Mouse (Mus musculus) liver, embryonic 14.5 days (tissue): ENCODE measurements at regions not wholly inside any gene's neighbourhood (a gene's known extent, or its start where the extent isn't known, plus 50 kb on each side); places are given as distances from the start of the nearest gene placed in this dataset.

Experiments used
- ATAC-seq: fragments of 200-750 bp; cut with Nextera tagmentation; 2 replicates; pipeline ENCODE4 v1.8.0; 2017; ENCODE audit warnings: moderate number of reproducible peaks, mild to moderate bottlenecking, moderate library complexity; ENCODE audit not compliant: insufficient read depth
- DNase-seq, 3 experiments: peaks; one replicate each; pipeline ENCODE4 v3.0.0-alpha.2; 2012 to 2013; ENCODE audit warnings: low read depth in 3 of 3, low spot score in 3 of 3
- H3K27ac ChIP-seq: fragments of 300-500 bp; sonication (generic); 2 replicates; pipeline ENCODE4 v1.5.1; 2014; ENCODE audit warnings: moderate library complexity, mild to moderate bottlenecking, control low read depth, inconsistent platforms
- H3K27me3 ChIP-seq: fragments of 300-500 bp; sonication (generic); 2 replicates; pipeline ENCODE4 v1.6.1; 2014; ENCODE audit warnings: mild to moderate bottlenecking, low read length, moderate library complexity; ENCODE audit not compliant: control insufficient read depth, insufficient read depth
- H3K36me3 ChIP-seq: fragments of 300-500 bp; sonication (generic); replicated peaks from 2 replicates; pipeline ENCODE4 v1.6.1; 2014; ENCODE audit warnings: low read depth; ENCODE audit not compliant: control insufficient read depth, insufficient read depth
- H3K4me1 ChIP-seq, 2 experiments: fragments of 200-500 bp in 1 of 2; fragments of 300-500 bp in 1 of 2; sonication (generic) in 1 of 2; replicated peaks; 2 replicates each; pipeline ENCODE4 v1.6.1; 2012 to 2014; ENCODE audit warnings: antibody characterized with exemption in 1 of 2, inconsistent platforms in 1 of 2, low read length in 1 of 2; ENCODE audit not compliant: control insufficient read depth in 2 of 2, insufficient read depth in 2 of 2
- H3K4me2 ChIP-seq: fragments of 300-500 bp; sonication (generic); 2 replicates; pipeline ENCODE4 v1.6.1; 2014; ENCODE audit warnings: low read depth, mild to moderate bottlenecking, control low read depth, moderate library complexity
- H3K4me3 ChIP-seq, 2 experiments: fragments of 200-500 bp in 1 of 2; fragments of 300-500 bp in 1 of 2; sonication (generic) in 1 of 2; 2 replicates each; pipeline ENCODE4 v1.5.1; 2012 to 2014; ENCODE audit warnings: low read depth in 2 of 2, low read length in 2 of 2, mild to moderate bottlenecking in 2 of 2, control low read depth in 1 of 2, inconsistent platforms in 1 of 2, moderate library complexity in 1 of 2; ENCODE audit not compliant: insufficient read depth in 1 of 2
- H3K9ac ChIP-seq: fragments of 300-500 bp; sonication (generic); replicated peaks from 2 replicates; pipeline ENCODE4 v1.6.1; 2014; ENCODE audit warnings: mild to moderate bottlenecking, control low read depth, moderate library complexity
- H3K9me3 ChIP-seq: fragments of 300-500 bp; sonication (generic); 2 replicates; pipeline ENCODE4 v1.6.1; 2016; ENCODE audit warnings: low read length, mixed read lengths; ENCODE audit not compliant: control insufficient read depth
- CTCF ChIP-seq: IDR thresholded peaks from 2 replicates; pipeline ENCODE4 v1.5.1; 2016; ENCODE audit warnings: antibody characterized with exemption, low read depth, control low read depth
- EP300 ChIP-seq: IDR thresholded peaks from 2 replicates; pipeline ENCODE4 v1.6.1; 2016; ENCODE audit warnings: antibody characterized with exemption, low read depth
- WGBS: fragments of 180-500 bp; shearing (Covaris S2); extraction: QIAGEN DNeasy Blood & Tissue Kit; methylation state at CpG from one replicate; pipeline ENCODE4 v1.1.7; 2014; ENCODE audit not compliant: insufficient replicate concordance; 5-methylcytosine and 5-hydroxymethylcytosine counted together

DNA sequence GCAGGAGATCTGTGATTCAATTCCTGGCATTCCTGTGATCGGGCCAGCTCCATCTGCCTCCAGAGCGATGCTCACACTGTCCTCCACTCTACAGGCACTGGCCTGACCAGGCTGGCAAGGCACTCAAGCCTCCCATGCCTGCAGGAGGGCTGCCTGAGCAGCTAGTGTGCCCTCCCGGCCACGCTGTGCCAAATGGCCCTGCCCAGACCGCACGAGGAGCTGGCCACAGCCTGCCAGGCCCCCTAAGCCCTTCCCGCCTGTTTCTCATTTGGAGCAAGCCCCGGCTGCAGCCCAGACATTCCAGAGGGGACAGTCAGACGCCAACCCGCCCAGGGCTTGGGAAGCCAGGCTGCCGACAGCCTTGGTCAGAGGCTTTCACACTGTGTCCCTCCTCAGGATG lies 195.8 kb downstream of the Bcl11b start:
- H3K9ac ChIP-seq = no peak overlapping the region
- H3K4me3 ChIP-seq = no peak overlapping the region
- no peak overlapping the region for H3K27ac ChIP-seq
- no peaks in the 10 kb centered on the region for H3K9me3 ChIP-seq
- H3K27me3 ChIP-seq = no peaks in the 10 kb centered on the region
- H3K4me1 ChIP-seq = no peaks in the 10 kb centered on the region
- TF ChIP-seq EP300 (no peak), CTCF (no peak)
- H3K36me3 ChIP-seq = no peaks in the 10 kb centered on the region
- no peak overlapping the region for H3K4me2 ChIP-seq
- ATAC-seq (no peak), DNase-seq (no peak)
- WGBS = 13% methylated on average over 11 of the region's 11 CpGs

DNA sequence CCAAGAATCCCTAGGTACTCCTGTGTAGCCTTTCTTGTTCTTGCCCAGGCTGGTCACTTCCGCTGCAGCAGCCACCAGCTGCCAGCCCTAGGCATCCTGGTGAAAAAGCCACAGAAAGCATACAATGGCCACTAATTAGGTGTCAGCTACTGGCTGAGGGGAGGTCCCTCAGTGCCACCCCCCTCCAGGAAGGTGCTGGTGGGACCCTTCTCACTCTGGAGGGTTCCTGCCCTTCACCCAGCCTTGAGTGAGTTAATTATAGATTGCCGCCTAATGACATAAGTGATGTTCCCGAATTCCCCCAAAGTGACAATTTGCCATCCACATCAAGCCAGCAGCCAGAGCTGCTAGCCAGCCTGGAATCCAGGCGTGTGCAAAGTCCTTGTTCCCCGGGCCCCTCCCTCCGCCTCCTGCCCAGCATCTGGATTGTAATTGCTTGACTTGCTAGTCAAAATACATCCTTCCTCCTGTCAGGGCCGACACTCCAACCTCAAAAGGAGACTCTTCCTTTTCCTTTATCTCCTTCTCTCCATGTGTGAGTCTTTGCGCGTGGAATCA lies 195.2 kb downstream of the Bcl11b start:
- DNase-seq (no peak), ATAC-seq (no peak)
- Histone ChIP-seq H3K4me3 (no peak overlapping the region), H3K4me1 (no peaks in the 10 kb centered on the region), H3K4me2 (no peak overlapping the region), H3K27ac (no peak overlapping the region), H3K9ac (no peak overlapping the region), H3K9me3 (no peaks in the 10 kb centered on the region), H3K27me3 (no peaks in the 10 kb centered on the region), H3K36me3 (no peaks in the 10 kb centered on the region)
- TF ChIP-seq EP300 (no peak), CTCF (no peak)
- 36% methylated on average over 9 of the region's 9 CpGs for WGBS

DNA sequence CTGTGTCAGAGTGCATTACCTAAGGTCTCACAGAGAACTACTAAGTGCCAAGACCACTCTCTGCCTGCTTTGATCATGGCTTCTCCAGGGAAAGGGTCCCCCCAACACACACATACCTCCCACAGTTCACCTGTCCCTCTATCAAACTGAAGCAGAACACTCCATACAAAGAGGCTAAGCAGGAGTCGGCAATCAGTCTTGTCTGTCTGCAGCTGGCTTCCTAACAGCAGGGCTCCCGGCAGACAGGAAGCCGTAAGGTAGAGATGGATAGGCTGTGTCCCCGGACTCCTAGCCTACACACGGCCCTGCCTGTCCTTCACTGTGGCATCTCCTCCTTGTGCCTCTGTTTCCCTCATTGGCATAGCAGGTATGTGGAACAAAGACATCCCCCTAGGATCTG lies 192.2 kb downstream of the Bcl11b start:
- DNase-seq = no peak
- no peak overlapping the region for H3K4me2 ChIP-seq
- H3K4me1 ChIP-seq = no peaks in the 10 kb centered on the region
- no peaks in the 10 kb centered on the region for H3K9me3 ChIP-seq
- H3K9ac ChIP-seq = no peak overlapping the region
- WGBS = 26% methylated on average over 5 of the region's 5 CpGs
- no peaks in the 10 kb centered on the region for H3K27me3 ChIP-seq
- TF ChIP-seq CTCF = no peak
- no peak for TF ChIP-seq EP300
- no peak for ATAC-seq
- H3K27ac ChIP-seq = no peak overlapping the region
- no peaks in the 10 kb centered on the region for H3K36me3 ChIP-seq
- H3K4me3 ChIP-seq = no peak overlapping the region

DNA sequence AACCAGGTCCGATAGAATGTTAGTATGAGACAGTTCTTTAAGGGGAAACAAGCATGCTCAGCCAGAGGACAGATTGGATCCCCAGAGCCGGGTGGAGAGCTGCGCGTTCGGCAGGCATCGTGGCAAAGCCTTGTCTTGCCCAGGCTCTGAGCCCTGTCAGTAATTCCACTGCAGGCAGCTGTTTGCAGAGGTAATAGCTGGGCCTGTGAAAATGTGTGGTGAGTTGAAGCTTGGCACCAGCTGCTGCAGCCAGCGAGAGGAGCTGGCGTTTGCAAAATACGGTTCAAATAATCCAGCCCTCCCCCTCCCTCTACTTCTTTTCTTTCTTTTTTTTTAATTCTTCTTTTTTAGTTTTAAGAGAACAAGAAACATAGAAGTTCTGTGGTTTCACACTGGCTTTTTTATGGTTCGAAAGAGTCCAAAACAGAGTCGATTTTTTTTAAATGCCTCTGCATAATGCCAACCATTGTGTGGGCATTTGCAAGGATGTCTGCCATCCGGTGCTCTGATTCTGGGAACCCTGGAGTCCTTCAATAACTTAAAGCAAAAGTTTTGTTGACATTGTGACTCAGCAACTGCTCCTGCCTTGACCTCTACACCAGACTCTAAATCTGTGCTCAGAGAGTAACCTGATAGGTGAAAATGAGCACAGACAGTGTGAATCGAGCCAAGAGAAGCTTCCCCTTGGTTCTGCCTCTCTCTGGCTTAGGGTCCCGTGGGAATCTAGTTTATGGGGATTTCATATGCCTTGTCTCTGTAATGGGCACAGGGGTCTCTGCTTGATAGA lies 190.7 kb downstream of the Bcl11b start:
- Histone ChIP-seq H3K27me3 (no peaks in the 10 kb centered on the region), H3K9me3 (no peaks in the 10 kb centered on the region), H3K36me3 (no peaks in the 10 kb centered on the region), H3K4me2 (no peak overlapping the region), H3K27ac (no peak overlapping the region), H3K4me3 (no peak overlapping the region), H3K9ac (no peak overlapping the region), H3K4me1 (no peaks in the 10 kb centered on the region)
- DNase-seq = no peak
- 67% methylated on average over 14 of the region's 14 CpGs for WGBS
- TF ChIP-seq EP300 (no peak), CTCF (no peak)
- no peak for ATAC-seq

DNA sequence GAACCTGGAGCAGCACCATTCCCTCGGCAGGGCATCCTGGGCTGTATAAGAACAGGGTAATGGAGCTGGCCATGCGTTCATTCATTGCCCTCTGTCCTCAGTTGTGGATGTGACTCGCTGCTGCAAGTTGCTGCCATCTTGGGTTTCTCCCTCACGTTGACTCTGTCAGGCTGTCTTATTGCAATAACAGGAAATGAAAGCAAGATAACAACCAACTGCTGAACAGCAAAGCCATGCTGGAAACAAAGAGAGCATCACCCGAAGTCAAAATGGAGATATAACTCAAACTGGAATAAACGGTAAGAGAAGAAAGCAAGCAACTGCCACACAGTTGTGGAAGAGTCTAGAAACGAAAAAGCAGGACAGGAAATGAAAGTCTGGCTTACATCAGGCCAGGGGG lies 188.5 kb downstream of the Bcl11b start:
- H3K27ac ChIP-seq = no peak overlapping the region
- 42% methylated on average over 7 of the region's 7 CpGs for WGBS
- no peak for TF ChIP-seq EP300
- TF ChIP-seq CTCF = no peak
- no peak overlapping the region for H3K4me2 ChIP-seq
- no peaks in the 10 kb centered on the region for H3K27me3 ChIP-seq
- no peaks in the 10 kb centered on the region for H3K36me3 ChIP-seq
- no peaks in the 10 kb centered on the region for H3K4me1 ChIP-seq
- ATAC-seq (no peak), DNase-seq (no peak)
- H3K9ac ChIP-seq = no peak overlapping the region
- H3K4me3 ChIP-seq = no peak overlapping the region
- no peaks in the 10 kb centered on the region for H3K9me3 ChIP-seq
